Mouse (Mus musculus): ENCODE results near the gene Tmem151a.

GRCm38 (mm10) chr19:5062446-5062845 is 22.9 kb downstream of the Tmem151a start:
- no peak for TF ChIP-seq CTCF (IDR thresholded peaks at IDR 0.05; ENCODE audit: insufficient read depth, low read depth, low read length)
- no peak for TF ChIP-seq POLR2A (IDR thresholded peaks at IDR 0.05; ENCODE audit: insufficient read depth, low read depth, low read length)
